In genomic region chr17:89493547-89493946, GRCm38 (mm10) we compare ENCODE assay signal across 18 mouse cellular contexts.
"Had no signal": no experiment of that assay in that cellular context is flagged by ENCODE, and none has a peak within 500 bp of the region (broad histone marks: within the 10 kb centered on the region; RNA-seq: fewer than 3 reads in every experiment).

No protein-coding gene starts in this region.

- H3K9ac ChIP-seq: limb, embryonic 12.5 days; liver, embryonic 14.5 days; neural tube, embryonic 12.5 days had no signal

- H3K4me1 ChIP-seq: neural tube, embryonic 12.5 days had no signal

- H3K27me3 ChIP-seq: limb, embryonic 12.5 days; neural tube, embryonic 12.5 days had no signal

- DNase-seq: kidney, adult 11 months; kidney, adult 9 months; kidney, postnatal 36 days; layer of hippocampus, adult 9-11 months; layer of hippocampus, postnatal 36 days; lung, adult 2 months; lung, postnatal 10 days; lung, postnatal 4 days; retina, postnatal 1 day; right cerebral cortex, postnatal 4 days; spleen, adult 18-20 months; thymus, adult 2 months; thymus, postnatal 36 days had no signal

- H3K4me2 ChIP-seq: limb, embryonic 12.5 days; neural tube, embryonic 12.5 days had no signal

- H3K27ac ChIP-seq: kidney, postnatal 0 days; limb, embryonic 12.5 days; liver, embryonic 14.5 days; neural tube, embryonic 12.5 days had no signal

- H3K4me3 ChIP-seq: limb, embryonic 12.5 days; myocyte; neural tube, embryonic 12.5 days had no signal

- H3K9me3 ChIP-seq: limb, embryonic 12.5 days; neural tube, embryonic 12.5 days had no signal

- H3K36me3 ChIP-seq: limb, embryonic 12.5 days; neural tube, embryonic 12.5 days had no signal
